Mouse (Mus musculus): Measurements from ENCODE around the gene Ccdc194.
A peak's percentile ranks its signal among the peaks of the same experiment; 100 is the strongest.

Ccdc194 gene

DNA sequence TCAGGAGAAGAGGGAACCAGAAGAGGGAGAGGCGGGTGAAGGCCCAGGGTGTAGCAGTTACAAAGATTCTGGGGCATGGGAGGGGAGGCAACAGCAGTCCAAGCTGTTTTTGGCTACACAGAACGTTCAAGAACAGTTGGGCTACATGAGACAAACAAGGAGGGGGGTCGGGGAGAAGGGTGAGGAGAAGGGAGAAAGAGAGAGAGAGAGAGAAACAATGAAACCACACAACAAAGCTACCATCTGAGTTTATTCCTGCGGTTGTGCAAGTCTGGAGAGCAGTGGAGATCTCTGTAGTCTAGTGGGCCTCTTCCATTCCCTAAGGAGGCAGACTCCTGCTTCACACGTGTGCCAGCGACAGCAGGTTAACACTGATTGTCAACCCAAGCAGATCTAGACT is 28.5 kb upstream of the Ccdc194 start:
- no peak for DNase-seq (ENCODE audit: low read depth)

DNA sequence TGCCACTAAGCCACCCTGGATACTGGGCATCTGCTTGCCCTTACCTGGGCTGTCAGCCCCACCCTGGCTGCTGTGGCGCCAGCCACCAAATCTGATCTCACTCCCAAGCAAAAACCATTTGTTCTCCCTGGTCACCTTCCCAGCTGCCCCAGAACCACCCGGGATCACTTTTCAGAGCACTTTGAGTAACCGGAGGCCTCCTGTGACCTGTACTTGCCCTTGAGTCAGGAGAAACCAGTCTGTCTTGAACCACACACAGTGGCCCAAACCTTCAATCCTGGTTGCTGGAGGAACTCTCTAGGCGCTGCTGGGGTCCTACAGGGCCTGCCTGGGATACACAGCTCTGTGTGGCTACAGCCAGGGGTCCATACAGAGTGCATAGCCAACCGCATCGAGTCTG is 27.3 kb upstream of the Ccdc194 start:
- no peak for DNase-seq (ENCODE audit: low read depth)

DNA sequence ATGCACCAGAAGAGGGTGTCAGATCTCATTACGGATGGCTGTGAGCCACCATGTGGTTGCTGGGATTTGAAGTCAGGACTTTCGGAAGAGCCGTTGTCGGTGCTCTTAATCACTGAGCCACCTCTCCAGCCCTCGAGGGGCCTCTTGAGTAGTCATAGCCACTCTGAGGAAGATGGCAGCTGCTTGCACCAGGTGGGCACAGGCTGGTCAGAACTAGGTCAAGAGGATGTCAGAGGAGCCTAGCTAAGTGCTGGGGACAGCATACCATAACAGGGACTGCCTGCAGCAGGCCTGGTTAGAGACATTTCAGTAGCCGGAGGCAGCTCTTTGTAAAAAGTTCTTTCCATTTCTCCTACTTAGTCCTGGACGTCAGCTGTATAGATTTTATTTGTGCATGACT is 25.2 kb upstream of the Ccdc194 start:
- no peak for DNase-seq (ENCODE audit: low read depth)

DNA sequence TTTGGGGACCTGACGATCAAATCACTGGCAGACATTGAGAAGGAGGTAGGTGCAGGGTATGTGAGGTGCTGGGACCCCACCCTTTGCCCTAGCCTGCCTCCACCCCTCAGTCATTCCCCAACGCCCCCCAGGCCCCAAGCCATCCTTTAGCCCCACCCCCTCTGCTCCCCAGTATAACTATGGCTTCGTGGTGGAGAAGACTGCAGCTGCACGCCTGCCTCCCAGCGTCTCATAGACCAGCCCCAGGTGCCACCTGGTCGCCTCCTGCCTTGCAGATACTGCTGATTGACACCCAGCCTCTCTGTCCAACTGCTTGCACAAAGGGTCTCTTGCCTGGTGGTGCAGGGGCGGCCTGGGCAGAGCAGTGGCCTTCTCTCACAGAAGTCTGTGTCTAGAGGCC is 22.1 kb upstream of the Ccdc194 start:
- DNase-seq (ENCODE audit: low read depth) = no peak

DNA sequence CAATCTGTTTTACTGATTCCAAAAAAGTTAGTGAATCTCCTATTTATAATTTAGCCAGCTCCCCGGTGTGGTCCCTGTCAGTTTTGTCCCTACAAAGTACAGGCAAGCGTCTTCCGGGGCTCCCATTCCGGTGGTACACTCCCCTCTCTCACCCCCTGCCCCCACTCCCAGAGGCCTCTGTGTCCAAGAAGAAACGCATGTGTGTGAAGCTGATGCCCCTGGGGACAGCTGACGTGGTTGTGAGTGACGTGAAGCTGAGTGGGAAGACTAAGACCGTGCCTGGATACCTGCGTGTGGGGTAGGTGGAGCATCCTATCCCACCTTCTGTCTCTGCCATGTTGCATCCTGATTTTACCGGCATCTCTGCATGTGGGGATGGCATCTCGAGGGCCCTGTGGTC is 19.5 kb upstream of the Ccdc194 start:
- DNase-seq (ENCODE audit: low read depth) = no peak

DNA sequence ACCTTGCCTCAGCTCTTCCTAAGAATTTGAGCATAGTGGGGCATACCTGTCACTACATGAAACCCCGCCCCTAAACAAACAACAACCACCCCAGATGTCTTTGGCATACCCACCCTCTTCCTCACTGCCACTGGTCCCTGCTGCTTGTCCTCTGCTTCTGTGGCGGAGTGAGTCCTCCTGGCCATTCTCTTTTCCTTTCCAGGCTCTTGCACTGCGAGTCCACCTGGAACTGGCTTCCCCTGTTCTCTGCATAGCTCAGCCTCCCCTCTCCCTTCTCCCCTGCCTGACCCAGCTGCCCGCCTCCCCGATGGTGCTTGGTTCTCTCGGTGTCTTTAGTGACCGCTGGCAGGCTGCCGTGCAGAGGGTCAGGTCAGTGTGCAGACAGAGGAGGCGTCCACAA is 18.2 kb upstream of the Ccdc194 start:
- no peak for DNase-seq (ENCODE audit: low read depth)

DNA sequence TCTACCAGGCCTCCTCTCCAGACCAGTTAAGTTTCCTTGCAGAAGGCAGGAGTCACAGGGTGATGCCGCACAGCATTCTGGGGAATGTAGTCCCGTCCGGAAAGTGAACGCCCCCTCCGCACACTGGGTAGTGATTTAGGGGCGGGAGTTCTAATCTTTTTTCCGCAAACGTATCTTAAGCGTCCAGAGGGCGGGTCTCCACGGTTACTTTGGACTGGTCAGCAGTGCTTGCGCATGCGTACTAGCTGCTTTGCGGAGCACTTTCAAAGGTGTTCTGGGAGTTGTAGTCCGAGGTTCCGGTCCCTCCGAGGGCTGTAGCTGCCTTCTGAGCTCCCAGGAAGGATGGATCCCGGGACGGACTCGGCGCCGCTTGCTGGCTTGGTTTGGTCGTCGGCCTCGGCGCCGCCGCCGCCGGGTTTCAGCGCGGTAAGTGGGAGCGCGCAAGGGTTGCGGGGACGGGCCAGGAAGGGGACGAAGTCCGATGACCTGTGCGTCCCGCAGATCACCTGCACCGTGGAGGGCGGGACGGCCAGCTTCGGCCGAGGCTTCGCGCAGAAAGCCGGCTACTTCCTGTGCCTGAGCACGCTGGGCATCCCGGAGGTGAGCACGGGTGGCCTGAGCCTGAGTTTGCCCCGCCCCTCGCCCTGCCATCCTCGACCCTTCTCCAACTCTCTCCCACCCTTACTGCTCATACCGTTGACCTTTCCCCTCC is 17.3 kb upstream of the Ccdc194 start, which contains the start of gene Mvb12a:
Gene Mvb12a, plus strand, starts transcription at position 291 of the 712 bp plus-strand sequence.
- peak; percentile 98 for DNase-seq (ENCODE audit: low read depth)

DNA sequence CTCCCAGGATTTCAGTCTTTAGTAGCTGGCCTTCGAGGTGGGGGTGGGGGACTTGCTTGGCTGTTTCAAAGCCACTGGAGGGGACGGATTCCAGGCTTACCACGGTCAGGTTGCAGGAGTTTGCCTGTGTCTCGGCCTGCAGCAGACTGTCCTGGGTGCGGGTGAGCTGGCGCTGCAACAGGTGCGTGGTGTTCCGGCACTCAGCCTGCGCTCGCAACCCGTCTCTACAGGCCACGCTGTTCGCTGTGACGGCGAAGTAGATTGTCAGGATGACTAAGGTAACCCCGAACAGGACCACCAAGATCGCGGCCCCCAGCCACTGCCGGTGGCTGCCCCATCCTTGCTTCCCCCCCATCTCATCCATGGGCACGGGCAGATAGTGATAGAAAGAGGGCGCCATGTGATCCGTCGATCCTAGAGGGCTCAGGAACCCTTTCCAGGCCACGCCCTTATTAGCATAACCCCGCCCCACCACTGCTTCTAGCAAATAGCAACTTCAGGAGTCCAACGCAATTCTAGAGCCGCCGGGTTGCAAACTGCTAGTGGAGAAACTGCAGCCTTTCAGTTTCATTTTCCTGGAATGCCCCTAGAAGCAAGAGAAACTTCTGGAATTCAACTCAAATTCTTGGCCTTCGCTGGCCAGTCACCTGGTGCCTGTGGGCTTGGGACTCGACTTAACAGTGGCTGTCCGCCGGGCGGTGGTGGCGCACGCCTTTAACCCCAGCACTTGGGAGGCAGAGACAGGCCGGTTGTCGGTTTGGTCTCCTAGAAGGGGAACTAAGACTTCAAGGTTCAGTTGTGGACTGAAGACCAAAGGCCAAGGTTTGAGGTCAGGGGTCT is 11.7 kb upstream of the Ccdc194 start, which contains the start of gene Bst2:
Gene Bst2, minus strand, starts transcription at position 429 of the 840 bp plus-strand sequence.
- DNase-seq (ENCODE audit: low read depth) = peak; percentile 99

DNA sequence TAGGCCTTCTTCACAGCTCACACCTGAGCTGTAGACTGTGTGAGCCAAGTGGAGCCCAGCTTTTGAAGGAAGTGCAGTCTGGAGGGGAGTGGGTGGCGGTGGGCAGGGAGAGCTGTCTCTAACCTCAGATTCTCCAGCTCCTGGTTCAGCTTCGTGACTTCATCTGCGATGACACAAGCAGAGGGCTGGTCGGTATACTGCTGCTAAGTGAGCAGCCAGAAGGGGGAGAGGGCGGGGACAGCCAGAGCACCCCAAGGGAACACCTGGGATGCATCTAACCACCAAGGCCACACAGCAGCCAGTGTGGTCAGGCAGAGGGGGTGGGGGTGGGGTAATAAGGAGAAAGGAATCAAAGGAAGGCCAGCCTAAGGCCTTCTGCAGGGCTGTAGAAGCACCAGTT is 10.2 kb upstream of the Ccdc194 start:
- peak; percentile 43 for DNase-seq (ENCODE audit: low read depth)

DNA sequence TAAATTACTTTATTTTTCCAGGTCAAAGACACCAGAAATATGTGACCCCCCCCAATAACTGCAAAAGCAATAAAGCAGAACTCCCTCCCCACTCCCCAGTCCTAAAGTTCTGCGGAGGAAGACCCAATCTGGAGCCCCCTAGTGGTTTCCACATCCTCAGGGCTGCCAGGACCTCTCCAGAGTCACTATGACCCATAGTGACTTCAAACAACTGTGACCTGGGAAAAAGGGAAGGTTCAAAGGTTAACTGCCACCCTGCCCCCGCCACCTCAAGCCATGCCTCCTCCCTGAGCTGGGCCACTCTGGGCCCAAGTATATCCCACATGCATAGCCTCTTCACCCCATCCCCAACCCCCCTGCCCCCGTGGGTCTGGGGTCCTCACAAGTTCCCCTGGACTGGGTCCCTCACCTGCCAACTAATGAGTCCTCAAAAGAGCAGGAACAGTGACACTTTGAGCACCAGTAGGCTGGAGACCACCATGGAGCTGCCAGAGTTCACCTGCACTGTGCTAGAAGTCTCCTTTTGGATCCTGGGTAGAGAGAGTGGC is 8.8 kb upstream of the Ccdc194 start:
- no peak for DNase-seq (ENCODE audit: low read depth)

DNA sequence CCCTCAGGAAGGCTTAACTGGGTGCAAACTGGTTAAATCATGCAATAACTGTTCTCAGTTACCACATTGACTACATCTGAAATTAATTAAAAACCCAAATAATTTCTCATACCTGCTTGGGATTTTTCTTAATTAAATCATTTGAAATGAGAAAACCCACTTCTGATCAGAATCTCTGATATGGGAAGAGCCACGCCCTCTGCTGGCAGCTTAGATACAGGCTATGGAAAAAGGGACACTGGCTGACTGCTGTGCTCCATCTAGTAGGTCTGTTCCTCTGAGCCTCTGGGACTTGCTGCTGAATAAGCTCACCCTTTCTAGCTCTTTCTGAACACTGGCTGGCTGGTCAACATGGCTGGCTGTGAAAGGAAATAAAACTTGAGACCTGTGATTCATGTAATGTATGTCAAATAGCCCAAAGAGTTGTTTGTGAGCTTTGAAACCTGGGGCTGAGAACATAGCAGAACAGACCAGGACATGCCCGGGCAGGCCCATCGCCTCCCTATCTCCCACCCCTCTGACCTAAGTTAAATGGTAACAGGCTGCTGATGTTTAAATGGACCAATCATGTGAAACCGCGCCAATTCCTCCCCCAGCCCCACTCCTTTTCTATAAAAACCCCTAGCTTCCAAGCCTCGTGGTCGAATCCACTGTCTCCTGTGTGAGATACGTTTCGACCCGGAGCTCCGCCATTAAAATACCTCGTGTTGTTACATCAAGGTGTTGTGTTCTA is 5.4 kb upstream of the Ccdc194 start:
- peak; percentile 61 for DNase-seq (ENCODE audit: low read depth)

DNA sequence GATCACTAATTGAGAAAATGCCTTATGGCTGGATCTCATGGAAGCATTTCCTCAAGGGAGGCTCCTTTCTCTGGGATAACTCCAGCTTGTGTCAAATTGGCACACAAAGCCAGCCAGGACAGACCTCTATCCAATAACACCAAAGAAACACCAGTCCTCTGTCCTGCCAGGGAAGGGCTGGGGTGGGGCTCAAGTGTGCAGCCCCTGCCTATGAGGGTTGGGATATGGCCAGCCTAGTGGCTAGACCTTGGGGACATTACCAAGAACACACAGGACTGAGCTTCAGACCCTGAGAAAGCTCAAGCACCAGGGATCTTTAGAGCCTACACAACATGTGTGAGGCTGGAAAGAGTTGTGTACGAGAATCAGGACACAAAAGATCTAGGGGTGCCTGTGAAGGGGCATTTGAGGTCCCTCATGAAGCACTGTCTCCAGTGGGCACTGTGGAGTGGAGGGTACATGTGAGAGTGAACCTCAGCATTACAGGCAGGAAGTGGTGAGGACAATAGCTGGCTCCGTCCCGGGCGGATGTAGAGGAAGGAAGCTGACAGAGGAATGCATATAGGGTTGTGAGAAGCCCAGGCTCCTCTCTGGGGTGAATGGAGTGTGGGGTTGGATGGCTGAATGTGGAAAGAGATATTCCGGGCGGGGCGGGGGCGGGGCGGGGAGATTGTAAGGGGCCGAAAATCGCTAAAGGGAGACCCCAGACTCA is 3.0 kb upstream of the Ccdc194 start:
- peak; percentile 67 for DNase-seq (ENCODE audit: low read depth)

DNA sequence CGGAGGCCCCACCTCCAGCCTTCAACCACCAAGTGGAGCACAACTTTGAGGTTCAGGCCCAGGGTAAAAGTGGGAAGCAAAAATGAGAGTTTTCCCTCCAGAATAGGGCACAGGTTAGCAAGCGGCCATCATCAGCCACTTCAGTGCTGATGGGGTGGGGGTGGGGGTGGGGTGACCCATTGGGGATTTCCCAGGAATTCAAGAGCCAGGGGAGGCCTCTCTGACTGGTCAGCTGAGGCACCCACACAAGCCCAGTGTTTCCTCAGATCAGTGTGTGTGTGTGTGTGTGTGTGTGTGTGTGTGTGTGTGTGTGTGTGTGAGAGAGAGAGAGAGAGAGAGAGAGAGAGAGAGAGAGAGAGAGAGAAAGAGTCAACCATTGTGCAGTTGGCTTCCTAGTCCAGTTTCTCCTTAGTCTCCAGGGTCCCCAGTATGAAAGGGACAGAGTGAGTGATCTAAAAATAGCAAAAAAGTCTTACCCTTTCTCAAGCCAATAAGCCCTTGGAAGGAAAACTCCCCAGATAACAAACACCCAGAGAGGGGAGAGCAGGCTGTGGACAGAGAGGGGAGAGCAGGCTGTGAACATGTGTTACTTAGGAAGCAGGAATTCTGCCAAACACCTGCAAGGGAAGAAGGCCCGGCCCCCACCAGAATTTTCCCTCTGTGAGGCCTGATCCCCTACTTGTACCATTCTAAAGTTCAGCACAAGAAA is 1.8 kb upstream of the Ccdc194 start:
- no peak for DNase-seq (ENCODE audit: low read depth)

DNA sequence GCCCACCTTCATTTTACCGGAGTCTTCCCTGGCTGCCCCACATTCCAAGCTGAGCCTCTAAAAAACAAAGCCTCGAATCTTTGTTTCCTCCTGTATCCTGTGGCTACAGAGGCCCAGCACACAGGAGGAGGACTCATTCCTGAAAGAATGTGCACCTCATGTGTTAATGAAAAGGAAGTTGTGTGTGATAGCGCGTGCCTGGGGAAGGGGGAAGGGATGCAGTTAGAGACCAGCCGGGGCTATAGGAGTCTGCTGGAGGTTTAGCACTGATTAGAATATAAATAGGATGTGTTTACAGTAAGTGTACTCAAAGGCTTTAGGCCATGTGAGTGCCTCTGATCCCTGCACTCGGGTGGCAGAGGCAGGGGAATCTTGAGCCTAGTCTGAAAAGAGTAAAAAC is 761 bp upstream of the Ccdc194 start:
- DNase-seq (ENCODE audit: low read depth) = no peak

DNA sequence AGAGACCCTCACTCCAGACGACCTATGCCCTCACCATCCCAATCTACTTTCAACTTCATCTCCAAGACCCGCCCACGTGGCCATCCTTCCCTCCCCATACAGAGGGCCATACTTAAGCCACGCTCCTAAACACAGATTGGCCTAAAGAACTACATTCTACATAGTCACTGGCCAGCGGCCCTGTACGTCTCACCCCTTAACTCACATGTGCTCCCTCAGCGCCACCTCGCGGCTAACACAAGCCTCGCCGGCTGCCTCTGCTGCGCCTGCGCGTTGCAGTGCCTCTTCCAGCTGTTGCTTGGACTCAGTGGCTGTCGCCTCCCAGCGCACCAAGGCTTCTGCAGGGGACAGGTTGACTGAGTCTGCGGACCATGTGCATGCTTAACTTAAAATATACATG is 3.9 kb downstream of the Ccdc194 start:
- peak; percentile 95 for DNase-seq (ENCODE audit: low read depth)

DNA sequence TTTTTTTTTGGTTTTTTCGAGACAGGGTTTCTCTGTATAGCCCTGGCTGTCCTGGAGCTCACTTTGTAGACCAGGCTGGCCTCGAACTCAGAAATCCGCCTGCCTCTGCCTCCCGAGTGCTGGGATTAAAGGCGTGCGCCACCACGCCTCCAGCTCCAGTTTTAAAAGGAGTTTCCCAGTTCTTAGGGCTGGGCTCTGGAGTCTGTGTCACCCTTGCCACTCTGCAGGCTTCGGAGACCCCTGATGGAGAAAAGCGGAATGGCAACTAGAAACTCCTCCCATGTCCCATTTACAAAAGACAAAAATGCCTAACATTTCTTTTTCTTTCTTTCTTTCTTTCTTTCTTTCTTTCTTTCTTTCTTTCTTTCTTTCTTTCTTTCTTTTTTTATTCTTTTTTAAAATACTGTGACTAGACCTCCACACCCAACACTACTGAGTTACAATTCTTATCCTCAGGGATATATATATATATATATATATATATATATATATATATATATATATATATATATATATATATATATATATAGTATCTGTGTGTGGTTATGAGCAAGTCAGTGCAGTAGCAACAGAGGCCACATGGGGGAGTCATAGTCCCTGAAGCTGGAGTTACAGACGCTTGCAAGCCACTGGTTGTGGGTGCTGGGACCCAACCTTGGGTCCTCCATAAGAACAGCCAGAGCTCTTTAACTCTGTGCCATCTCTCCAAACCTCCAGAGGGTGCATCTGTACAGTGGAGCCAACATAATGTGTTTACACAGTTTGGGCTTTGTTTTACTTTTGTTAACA is 6.3 kb downstream of the Ccdc194 start:
- peak; percentile 85 for DNase-seq (ENCODE audit: low read depth)

DNA sequence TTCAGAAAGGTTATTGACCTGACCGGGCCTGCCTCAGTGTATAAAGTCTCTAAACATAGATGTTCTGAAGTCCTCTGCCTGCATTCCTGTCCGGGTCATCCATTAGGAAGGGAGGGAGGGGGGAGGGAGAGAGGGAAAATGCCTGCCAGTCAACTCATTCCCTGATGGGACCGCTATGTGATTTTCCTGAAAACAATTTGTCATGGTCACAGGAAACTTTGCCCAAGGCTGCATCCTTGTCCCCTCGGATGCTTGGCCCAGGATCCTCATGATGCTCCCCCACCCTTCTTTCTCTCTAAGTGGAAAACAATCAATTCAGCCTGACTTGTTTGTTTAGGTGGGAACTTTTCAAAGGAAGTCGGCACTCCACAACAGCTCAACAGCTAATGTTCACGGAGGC is 8.7 kb downstream of the Ccdc194 start:
- DNase-seq (ENCODE audit: low read depth) = no peak

DNA sequence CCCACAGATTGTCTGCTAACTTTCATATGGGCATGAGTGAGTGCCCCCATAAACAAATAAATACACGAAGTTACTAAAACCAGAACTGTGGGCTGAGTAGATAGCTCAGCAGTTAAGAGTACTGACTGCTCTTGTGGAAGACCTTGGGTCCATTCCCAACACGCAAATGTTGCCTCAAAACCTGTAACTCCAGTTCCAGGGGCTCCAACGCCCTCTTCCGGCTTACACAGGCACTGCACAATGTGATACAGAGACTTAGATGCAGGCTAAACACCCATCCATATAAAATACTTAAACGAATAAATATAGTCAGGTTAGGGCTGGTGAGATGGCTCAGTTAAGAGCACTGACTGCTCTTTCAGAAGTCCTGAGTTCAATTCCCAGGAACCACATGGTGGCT is 10.5 kb downstream of the Ccdc194 start:
- no peak for DNase-seq (ENCODE audit: low read depth)

DNA sequence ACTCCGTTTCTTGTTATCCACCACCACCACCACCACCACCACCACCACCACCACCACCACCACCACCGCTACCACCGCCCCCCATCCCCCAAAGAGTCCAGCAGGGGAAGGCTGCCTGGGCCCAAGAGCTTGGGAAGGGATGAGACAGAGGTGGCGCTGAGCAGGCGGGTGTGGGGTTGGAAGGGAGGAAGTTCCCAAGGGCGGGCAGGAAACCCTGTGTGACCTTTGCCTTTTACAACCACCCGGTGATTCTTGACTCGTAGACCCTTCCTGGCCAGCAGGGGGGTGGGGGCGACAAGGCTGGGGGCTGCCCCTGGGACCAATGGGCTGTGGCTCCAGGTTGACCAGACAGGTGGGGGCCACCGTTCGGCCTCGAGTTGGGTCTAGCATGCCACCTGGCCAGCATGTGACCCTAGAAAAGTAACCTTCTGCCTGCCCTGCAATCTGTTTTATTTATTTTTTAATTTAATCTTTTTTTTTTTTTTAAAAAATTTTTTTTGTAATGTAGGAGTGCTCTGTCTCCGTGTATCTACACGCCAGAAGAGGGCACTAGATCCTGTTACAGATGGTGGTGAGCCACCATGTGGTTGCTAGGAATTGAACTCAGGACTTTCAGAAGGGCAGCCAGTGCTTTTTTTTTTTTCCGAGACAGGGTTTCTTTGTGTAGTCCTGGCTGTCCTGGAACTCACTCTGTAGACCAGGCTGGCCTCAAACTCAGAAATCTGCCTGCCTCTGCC is 12.3 kb downstream of the Ccdc194 start:
- no peak for DNase-seq (ENCODE audit: low read depth)

DNA sequence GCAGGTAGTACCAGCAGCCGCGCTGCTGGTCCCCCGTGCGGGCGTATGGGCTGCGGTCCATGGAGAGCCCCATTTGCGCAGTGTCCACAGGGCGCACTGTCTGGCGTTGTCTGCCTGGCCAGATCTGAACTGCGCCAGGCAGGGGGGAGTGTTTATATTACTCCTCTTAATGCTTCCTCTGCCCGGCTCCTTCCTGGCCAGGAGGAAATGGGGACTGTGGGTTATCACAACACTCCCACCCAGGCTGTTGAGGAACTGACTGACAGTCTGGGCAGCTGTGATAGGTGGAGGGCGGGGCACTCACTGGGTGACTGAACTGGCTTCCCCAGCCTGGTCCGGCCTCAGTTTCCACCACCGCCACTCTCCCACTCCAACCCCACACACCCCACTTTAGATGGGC is 13.9 kb downstream of the Ccdc194 start, which contains the start of gene Plvap:
Gene Plvap, minus strand, starts transcription at position 109 of the 400 bp plus-strand sequence.
- no peak for DNase-seq (ENCODE audit: low read depth)
